Mouse (Mus musculus): ENCODE results near the gene Plcg1. TPM values are rescaled to one million over a fixed set of nuclear protein-coding genes. Genes with fewer than 3 reads are reported as not detected.

Gene Plcg1
- polyA plus RNA-seq, 1 experiment from 2014 or later: 50.4 TPM

GRCm38 (mm10) chr2:160723613-160724375, 7.3 kb upstream of the Plcg1 start:
- H3K27me3 ChIP-seq (replicated peaks; ENCODE audit: control insufficient read depth, insufficient read depth, low read length): no peaks in the 10 kb centered on the region
- no peak for ATAC-seq (ENCODE audit: low read depth)
- no peaks in the 10 kb centered on the region for H3K4me1 ChIP-seq (ENCODE audit: control insufficient read depth, insufficient read depth, low read length)
- H3K4me3 ChIP-seq (ENCODE audit: low read depth, low read length): no peak overlapping the region
- no peak for DNase-seq (ENCODE audit: low spot score)
- peaks cover 66% of the 10 kb centered on the region for H3K36me3 ChIP-seq (ENCODE audit: control insufficient read depth, insufficient read depth, low read length)
- no peak overlapping the region for H3K9ac ChIP-seq (ENCODE audit: low read depth, low read length)
- no peak overlapping the region for H3K27ac ChIP-seq (replicated peaks; ENCODE audit: low read depth, low read length)
- H3K4me2 ChIP-seq (ENCODE audit: low read depth, low read length): no peak overlapping the region
- 98% methylated on average over 4 of the region's 4 CpGs for WGBS
- no peaks in the 10 kb centered on the region for H3K9me3 ChIP-seq (ENCODE audit: control insufficient read depth, low read length)

GRCm38 (mm10) chr2:160724536-160724935, 6.6 kb upstream of the Plcg1 start:
- Histone ChIP-seq H3K27me3 (replicated peaks; ENCODE audit: control insufficient read depth, insufficient read depth, low read length) (no peaks in the 10 kb centered on the region), H3K4me2 (ENCODE audit: low read depth, low read length) (no peak overlapping the region), H3K4me1 (ENCODE audit: control insufficient read depth, insufficient read depth, low read length) (no peaks in the 10 kb centered on the region), H3K9ac (ENCODE audit: low read depth, low read length) (no peak overlapping the region), H3K36me3 (ENCODE audit: control insufficient read depth, insufficient read depth, low read length) (peaks cover 59% of the 10 kb centered on the region), H3K4me3 (ENCODE audit: low read depth, low read length) (no peak overlapping the region), H3K27ac (replicated peaks; ENCODE audit: low read depth, low read length) (no peak overlapping the region), H3K9me3 (ENCODE audit: control insufficient read depth, low read length) (no peaks in the 10 kb centered on the region)
- WGBS: 87% methylated on average over 5 of the region's 5 CpGs
- DNase-seq (ENCODE audit: low spot score) (no peak), ATAC-seq (ENCODE audit: low read depth) (no peak)

- H3K27me3 ChIP-seq (replicated peaks; ENCODE audit: control insufficient read depth, insufficient read depth, low read length): no peaks in the 10 kb centered on the region
- no peak overlapping the region for H3K4me3 ChIP-seq (ENCODE audit: low read depth, low read length)
- no peak overlapping the region for H3K27ac ChIP-seq (replicated peaks; ENCODE audit: low read depth, low read length)
- ATAC-seq (ENCODE audit: low read depth) (no peak), DNase-seq (ENCODE audit: low spot score) (no peak)
- no peak overlapping the region for H3K9ac ChIP-seq (ENCODE audit: low read depth, low read length)
- no peak overlapping the region for H3K4me2 ChIP-seq (ENCODE audit: low read depth, low read length)
- peaks cover 43% of the 10 kb centered on the region for H3K36me3 ChIP-seq (ENCODE audit: control insufficient read depth, insufficient read depth, low read length)
- WGBS: 83% methylated on average over 6 of the region's 6 CpGs
- H3K4me1 ChIP-seq (ENCODE audit: control insufficient read depth, insufficient read depth, low read length): peaks cover 5% of the 10 kb centered on the region; the same call in 1 of the 2 replicates
- no peaks in the 10 kb centered on the region for H3K9me3 ChIP-seq (ENCODE audit: control insufficient read depth, low read length)
These were observed 4.9 kb upstream of the Plcg1 start for GRCm38 (mm10) chr2:160725877-160726864.

- H3K9me3 ChIP-seq (ENCODE audit: control insufficient read depth, low read length): no peaks in the 10 kb centered on the region
- no peak for DNase-seq (ENCODE audit: low spot score)
- H3K4me2 ChIP-seq (ENCODE audit: low read depth, low read length): no peak overlapping the region
- H3K9ac ChIP-seq (ENCODE audit: low read depth, low read length): no peak overlapping the region
- H3K27me3 ChIP-seq (replicated peaks; ENCODE audit: control insufficient read depth, insufficient read depth, low read length): no peaks in the 10 kb centered on the region
- peaks cover 20% of the 10 kb centered on the region for H3K36me3 ChIP-seq (ENCODE audit: control insufficient read depth, insufficient read depth, low read length)
- ATAC-seq (ENCODE audit: low read depth): no peak
- H3K4me3 ChIP-seq (ENCODE audit: low read depth, low read length): no peak overlapping the region
- peaks cover 22% of the 10 kb centered on the region for H3K4me1 ChIP-seq (ENCODE audit: control insufficient read depth, insufficient read depth, low read length)
- 92% methylated on average over 3 of the region's 3 CpGs for WGBS
- H3K27ac ChIP-seq (replicated peaks; ENCODE audit: low read depth, low read length): no peak overlapping the region
These were observed 2.1 kb upstream of the Plcg1 start for GRCm38 (mm10) chr2:160728972-160729371.

GRCm38 (mm10) chr2:160729436-160729835, 1.7 kb upstream of the Plcg1 start:
- 63% methylated on average over 2 of the region's 2 CpGs for WGBS
- no peaks in the 10 kb centered on the region for H3K9me3 ChIP-seq (ENCODE audit: control insufficient read depth, low read length)
- H3K36me3 ChIP-seq (ENCODE audit: control insufficient read depth, insufficient read depth, low read length): peaks cover 16% of the 10 kb centered on the region
- H3K4me2 ChIP-seq (ENCODE audit: low read depth, low read length): no peak overlapping the region
- no peak for DNase-seq (ENCODE audit: low spot score)
- no peak overlapping the region for H3K4me3 ChIP-seq (ENCODE audit: low read depth, low read length)
- no peak overlapping the region for H3K9ac ChIP-seq (ENCODE audit: low read depth, low read length)
- H3K4me1 ChIP-seq (ENCODE audit: control insufficient read depth, insufficient read depth, low read length): peaks cover 27% of the 10 kb centered on the region
- no peaks in the 10 kb centered on the region for H3K27me3 ChIP-seq (replicated peaks; ENCODE audit: control insufficient read depth, insufficient read depth, low read length)
- ATAC-seq (ENCODE audit: low read depth): no peak
- H3K27ac ChIP-seq (replicated peaks; ENCODE audit: low read depth, low read length): no peak overlapping the region

- Histone ChIP-seq H3K36me3 (ENCODE audit: control insufficient read depth, insufficient read depth, low read length) (peaks cover 16% of the 10 kb centered on the region), H3K9me3 (ENCODE audit: control insufficient read depth, low read length) (no peaks in the 10 kb centered on the region), H3K27ac (replicated peaks; ENCODE audit: low read depth, low read length) (no peak overlapping the region), H3K9ac (ENCODE audit: low read depth, low read length) (peak overlapping the region; percentile 100), H3K4me3 (ENCODE audit: low read depth, low read length) (peak overlapping the region; percentile 98), H3K4me2 (ENCODE audit: low read depth, low read length) (peak overlapping the region; percentile 92), H3K4me1 (ENCODE audit: control insufficient read depth, insufficient read depth, low read length) (peaks cover 28% of the 10 kb centered on the region), H3K27me3 (replicated peaks; ENCODE audit: control insufficient read depth, insufficient read depth, low read length) (no peaks in the 10 kb centered on the region)
- DNase-seq (ENCODE audit: low spot score) (no peak), ATAC-seq (ENCODE audit: low read depth) (0 out of 2 replicates have a peak, but pooled peaks have one; percentile 0)
- 27% methylated on average over 17 of the region's 17 CpGs for WGBS
These were observed 976 bp upstream of the Plcg1 start for GRCm38 (mm10) chr2:160729851-160730796.

- H3K27me3 ChIP-seq (replicated peaks; ENCODE audit: control insufficient read depth, insufficient read depth, low read length): no peaks in the 10 kb centered on the region
- no peak for DNase-seq (ENCODE audit: low spot score)
- H3K36me3 ChIP-seq (ENCODE audit: control insufficient read depth, insufficient read depth, low read length): peaks cover 16% of the 10 kb centered on the region
- no peak overlapping the region for H3K27ac ChIP-seq (replicated peaks; ENCODE audit: low read depth, low read length)
- 6% methylated on average over 8 of the region's 19 CpGs for WGBS
- H3K9me3 ChIP-seq (ENCODE audit: control insufficient read depth, low read length): no peaks in the 10 kb centered on the region
- no peak for ATAC-seq (ENCODE audit: low read depth)
- H3K4me2 ChIP-seq (ENCODE audit: low read depth, low read length): peak overlapping the region; percentile 92
- H3K4me1 ChIP-seq (ENCODE audit: control insufficient read depth, insufficient read depth, low read length): peaks cover 28% of the 10 kb centered on the region
- peak overlapping the region; percentile 98 for H3K4me3 ChIP-seq (ENCODE audit: low read depth, low read length)
- peak overlapping the region; percentile 100 for H3K9ac ChIP-seq (ENCODE audit: low read depth, low read length)
These were observed 343 bp upstream of the Plcg1 start for GRCm38 (mm10) chr2:160730797-160731116.

GRCm38 (mm10) chr2:160731839-160732261, 750 bp downstream of the Plcg1 start:
- Histone ChIP-seq H3K27ac (replicated peaks; ENCODE audit: low read depth, low read length) (peak overlapping the region; percentile 98), H3K4me1 (ENCODE audit: control insufficient read depth, insufficient read depth, low read length) (peaks cover 28% of the 10 kb centered on the region), H3K9ac (ENCODE audit: low read depth, low read length) (peak overlapping the region; percentile 100), H3K36me3 (ENCODE audit: control insufficient read depth, insufficient read depth, low read length) (peaks cover 25% of the 10 kb centered on the region), H3K27me3 (replicated peaks; ENCODE audit: control insufficient read depth, insufficient read depth, low read length) (no peaks in the 10 kb centered on the region), H3K4me2 (ENCODE audit: low read depth, low read length) (peak overlapping the region; percentile 92), H3K4me3 (ENCODE audit: low read depth, low read length) (peak overlapping the region; percentile 98), H3K9me3 (ENCODE audit: control insufficient read depth, low read length) (no peaks in the 10 kb centered on the region)
- DNase-seq (ENCODE audit: low spot score) (peak; percentile 62), ATAC-seq (ENCODE audit: low read depth) (peak; percentile 11; the same call in 1 of the 2 replicates)
- WGBS: 2% methylated on average over 12 of the region's 32 CpGs

Data from embryonic facial prominence, embryonic 14.5 days (tissue).